Mouse (Mus musculus): ENCODE results near the gene Capn2. TPM values are rescaled to one million over a fixed set of nuclear protein-coding genes. Genes with fewer than 3 reads are reported as not detected.

Capn2 gene
- polyA plus RNA-seq, 1 experiment from 2014 or later: 93.9 TPM

- H3K36me3 ChIP-seq (ENCODE audit: control insufficient read depth, insufficient read depth, low read length): no peaks in the 10 kb centered on the region
- 93% methylated on average over 6 of the region's 6 CpGs for WGBS
- H3K4me1 ChIP-seq (ENCODE audit: control insufficient read depth, insufficient read depth, low read depth, low read length): peaks cover 16% of the 10 kb centered on the region
- H3K4me3 ChIP-seq (ENCODE audit: low read length): no peak overlapping the region
- no peak overlapping the region for H3K4me2 ChIP-seq (ENCODE audit: low read length)
- no peak for ATAC-seq
- H3K9ac ChIP-seq (ENCODE audit: low read depth, low read length): no peak overlapping the region
- no peaks in the 10 kb centered on the region for H3K27me3 ChIP-seq (replicated peaks; ENCODE audit: control insufficient read depth, insufficient read depth, low read length)
- no peak overlapping the region for H3K27ac ChIP-seq (ENCODE audit: low read depth, low read length)
- no peaks in the 10 kb centered on the region for H3K9me3 ChIP-seq (ENCODE audit: control insufficient read depth, low read length)
Measured at GRCm38 (mm10) chr1:182518811-182519210, 1.4 kb upstream of the Capn2 start.

GRCm38 (mm10) chr1:182518143-182518680, 804 bp upstream of the Capn2 start:
- Histone ChIP-seq H3K27ac (ENCODE audit: low read depth, low read length) (no peak overlapping the region), H3K9ac (ENCODE audit: low read depth, low read length) (no peak overlapping the region), H3K4me2 (ENCODE audit: low read length) (no peak overlapping the region), H3K9me3 (ENCODE audit: control insufficient read depth, low read length) (no peaks in the 10 kb centered on the region), H3K36me3 (ENCODE audit: control insufficient read depth, insufficient read depth, low read length) (no peaks in the 10 kb centered on the region), H3K27me3 (replicated peaks; ENCODE audit: control insufficient read depth, insufficient read depth, low read length) (no peaks in the 10 kb centered on the region), H3K4me3 (ENCODE audit: low read length) (no peak overlapping the region), H3K4me1 (ENCODE audit: control insufficient read depth, insufficient read depth, low read depth, low read length) (peaks cover 16% of the 10 kb centered on the region)
- no peak for ATAC-seq
- 56% methylated on average over 10 of the region's 10 CpGs for WGBS

DNA sequence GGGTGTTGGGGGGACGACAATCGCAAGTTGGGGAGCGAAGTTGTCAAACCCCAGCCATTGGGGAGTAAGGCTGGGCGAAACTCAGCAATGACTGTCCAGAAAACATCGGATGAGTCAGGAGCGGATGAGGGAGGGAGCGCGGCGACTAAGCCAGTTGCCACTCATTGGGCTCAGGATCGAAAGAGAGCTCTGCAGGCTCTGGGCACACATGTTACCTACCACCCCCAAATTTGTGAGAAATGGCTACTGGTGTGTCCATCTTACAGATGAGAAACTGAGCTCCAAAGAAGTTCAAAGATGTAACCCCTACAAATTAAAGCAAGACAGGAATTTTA, 236 bp upstream of the Capn2 start:
- Histone ChIP-seq H3K4me1 (ENCODE audit: control insufficient read depth, insufficient read depth, low read depth, low read length) (peaks cover 16% of the 10 kb centered on the region), H3K4me2 (ENCODE audit: low read length) (peak overlapping the region; percentile 86), H3K4me3 (ENCODE audit: low read length) (peak overlapping the region; percentile 78), H3K9me3 (ENCODE audit: control insufficient read depth, low read length) (no peaks in the 10 kb centered on the region), H3K9ac (ENCODE audit: low read depth, low read length) (peak overlapping the region; percentile 94), H3K27ac (ENCODE audit: low read depth, low read length) (peak overlapping the region; percentile 87), H3K27me3 (replicated peaks; ENCODE audit: control insufficient read depth, insufficient read depth, low read length) (no peaks in the 10 kb centered on the region), H3K36me3 (ENCODE audit: control insufficient read depth, insufficient read depth, low read length) (no peaks in the 10 kb centered on the region)
- WGBS: 2% methylated on average over 10 of the region's 10 CpGs
- peak; percentile 59; the same call in 1 of the 2 replicates for ATAC-seq

GRCm38 (mm10) chr1:182514803-182515590, 2.4 kb downstream of the Capn2 start:
- no peaks in the 10 kb centered on the region for H3K9me3 ChIP-seq (ENCODE audit: control insufficient read depth, low read length)
- H3K4me3 ChIP-seq (ENCODE audit: low read length): no peak overlapping the region
- no peaks in the 10 kb centered on the region for H3K27me3 ChIP-seq (replicated peaks; ENCODE audit: control insufficient read depth, insufficient read depth, low read length)
- H3K9ac ChIP-seq (ENCODE audit: low read depth, low read length): no peak overlapping the region
- WGBS: 81% methylated on average over 10 of the region's 10 CpGs
- no peak for ATAC-seq
- peaks cover 8% of the 10 kb centered on the region for H3K36me3 ChIP-seq (ENCODE audit: control insufficient read depth, insufficient read depth, low read length)
- no peak overlapping the region for H3K4me2 ChIP-seq (ENCODE audit: low read length)
- H3K4me1 ChIP-seq (ENCODE audit: control insufficient read depth, insufficient read depth, low read depth, low read length): peaks cover 16% of the 10 kb centered on the region
- no peak overlapping the region for H3K27ac ChIP-seq (ENCODE audit: low read depth, low read length)

- no peak for ATAC-seq
- Histone ChIP-seq H3K9me3 (ENCODE audit: control insufficient read depth, low read length) (no peaks in the 10 kb centered on the region), H3K4me1 (ENCODE audit: control insufficient read depth, insufficient read depth, low read depth, low read length) (peaks cover 16% of the 10 kb centered on the region), H3K27ac (ENCODE audit: low read depth, low read length) (no peak overlapping the region), H3K4me3 (ENCODE audit: low read length) (no peak overlapping the region), H3K27me3 (replicated peaks; ENCODE audit: control insufficient read depth, insufficient read depth, low read length) (no peaks in the 10 kb centered on the region), H3K4me2 (ENCODE audit: low read length) (no peak overlapping the region), H3K36me3 (ENCODE audit: control insufficient read depth, insufficient read depth, low read length) (peaks cover 12% of the 10 kb centered on the region), H3K9ac (ENCODE audit: low read depth, low read length) (no peak overlapping the region)
- WGBS: 82% methylated on average over 5 of the region's 5 CpGs
Measured at GRCm38 (mm10) chr1:182513714-182514113, 3.7 kb downstream of the Capn2 start.

GRCm38 (mm10) chr1:182512901-182513410, 4.5 kb downstream of the Capn2 start:
- no peak overlapping the region for H3K9ac ChIP-seq (ENCODE audit: low read depth, low read length)
- H3K36me3 ChIP-seq (ENCODE audit: control insufficient read depth, insufficient read depth, low read length): peaks cover 12% of the 10 kb centered on the region
- no peaks in the 10 kb centered on the region for H3K9me3 ChIP-seq (ENCODE audit: control insufficient read depth, low read length)
- H3K27ac ChIP-seq (ENCODE audit: low read depth, low read length): no peak overlapping the region
- 95% methylated on average over 5 of the region's 5 CpGs for WGBS
- H3K27me3 ChIP-seq (replicated peaks; ENCODE audit: control insufficient read depth, insufficient read depth, low read length): no peaks in the 10 kb centered on the region
- H3K4me3 ChIP-seq (ENCODE audit: low read length): no peak overlapping the region
- no peak overlapping the region for H3K4me2 ChIP-seq (ENCODE audit: low read length)
- ATAC-seq: no peak
- H3K4me1 ChIP-seq (ENCODE audit: control insufficient read depth, insufficient read depth, low read depth, low read length): peaks cover 16% of the 10 kb centered on the region

GRCm38 (mm10) chr1:182511778-182512177, 5.6 kb downstream of the Capn2 start:
- ATAC-seq: no peak
- H3K4me3 ChIP-seq (ENCODE audit: low read length): no peak overlapping the region
- peaks cover 13% of the 10 kb centered on the region for H3K4me1 ChIP-seq (ENCODE audit: control insufficient read depth, insufficient read depth, low read depth, low read length)
- no peaks in the 10 kb centered on the region for H3K9me3 ChIP-seq (ENCODE audit: control insufficient read depth, low read length)
- peaks cover 12% of the 10 kb centered on the region for H3K36me3 ChIP-seq (ENCODE audit: control insufficient read depth, insufficient read depth, low read length)
- H3K9ac ChIP-seq (ENCODE audit: low read depth, low read length): no peak overlapping the region
- no peak overlapping the region for H3K27ac ChIP-seq (ENCODE audit: low read depth, low read length)
- 59% methylated on average over 8 of the region's 8 CpGs for WGBS
- H3K27me3 ChIP-seq (replicated peaks; ENCODE audit: control insufficient read depth, insufficient read depth, low read length): no peaks in the 10 kb centered on the region
- no peak overlapping the region for H3K4me2 ChIP-seq (ENCODE audit: low read length)

- 80% methylated on average over 2 of the region's 2 CpGs for WGBS
- H3K36me3 ChIP-seq (ENCODE audit: control insufficient read depth, insufficient read depth, low read length): peaks cover 12% of the 10 kb centered on the region
- no peak for ATAC-seq
Measured at GRCm38 (mm10) chr1:182511073-182511472, 6.3 kb downstream of the Capn2 start.

DNA sequence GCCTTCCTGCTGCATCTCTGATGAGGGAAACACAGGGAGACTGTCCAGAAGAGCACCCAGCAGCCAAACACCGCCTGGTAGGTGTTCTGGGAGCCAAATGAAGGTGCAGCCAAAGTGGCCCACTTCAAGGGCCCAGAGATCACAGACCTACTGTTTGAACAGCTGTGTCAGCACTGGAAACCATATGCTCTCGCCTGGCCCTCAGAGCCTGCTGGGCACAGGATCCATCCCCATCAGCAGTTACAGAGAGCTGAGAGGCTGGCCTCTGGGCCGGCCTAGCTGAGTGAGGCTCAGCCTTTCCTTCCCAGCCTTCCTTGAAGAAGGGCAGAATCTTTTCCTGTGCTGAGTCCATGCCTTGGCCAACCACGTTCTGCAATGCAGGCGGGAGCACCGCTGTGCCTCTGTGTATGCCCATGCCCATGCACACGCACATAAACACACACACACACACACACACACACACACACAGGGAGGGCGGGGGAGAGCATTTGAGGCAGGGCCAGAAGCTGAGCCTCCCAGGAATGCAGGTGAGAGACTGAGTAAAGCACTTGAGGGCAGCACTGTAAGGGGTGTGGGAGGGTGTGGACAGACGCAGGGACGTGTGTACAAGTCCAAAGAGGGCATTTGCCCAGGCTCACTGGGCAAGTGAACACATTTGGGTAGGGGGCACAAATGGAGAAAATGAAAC, 8.2 kb downstream of the Capn2 start:
- Histone ChIP-seq H3K9me3 (ENCODE audit: control insufficient read depth, low read length) (no peaks in the 10 kb centered on the region), H3K27me3 (replicated peaks; ENCODE audit: control insufficient read depth, insufficient read depth, low read length) (no peaks in the 10 kb centered on the region), H3K4me2 (ENCODE audit: low read length) (no peak overlapping the region), H3K36me3 (ENCODE audit: control insufficient read depth, insufficient read depth, low read length) (peaks cover 12% of the 10 kb centered on the region), H3K9ac (ENCODE audit: low read depth, low read length) (no peak overlapping the region), H3K4me1 (ENCODE audit: control insufficient read depth, insufficient read depth, low read depth, low read length) (peaks cover 4% of the 10 kb centered on the region), H3K27ac (ENCODE audit: low read depth, low read length) (peak overlapping the region; percentile 17; the same call in 1 of the 2 replicates), H3K4me3 (ENCODE audit: low read length) (no peak overlapping the region)
- WGBS: 83% methylated on average over 10 of the region's 10 CpGs
- peak; percentile 56; the same call in 1 of the 2 replicates for ATAC-seq

More at GRCm38 (mm10) chr1:182511073-182511472, 6.3 kb downstream of the Capn2 start:
- Histone ChIP-seq H3K4me1 (ENCODE audit: control insufficient read depth, insufficient read depth, low read depth, low read length) (peaks cover 9% of the 10 kb centered on the region), H3K4me3 (ENCODE audit: low read length) (no peak overlapping the region), H3K27me3 (replicated peaks; ENCODE audit: control insufficient read depth, insufficient read depth, low read length) (no peaks in the 10 kb centered on the region), H3K27ac (ENCODE audit: low read depth, low read length) (no peak overlapping the region), H3K9me3 (ENCODE audit: control insufficient read depth, low read length) (no peaks in the 10 kb centered on the region), H3K9ac (ENCODE audit: low read depth, low read length) (no peak overlapping the region), H3K4me2 (ENCODE audit: low read length) (no peak overlapping the region)

Measured in hindbrain, embryonic 16.5 days (tissue).